Mouse (Mus musculus): ENCODE measurements around the gene Spata2. TPM values are rescaled to one million over a fixed set of nuclear protein-coding genes. Genes with fewer than 3 reads are reported as not detected.

Spata2 gene
- total RNA-seq, 1 experiment: 10.0 TPM

DNA sequence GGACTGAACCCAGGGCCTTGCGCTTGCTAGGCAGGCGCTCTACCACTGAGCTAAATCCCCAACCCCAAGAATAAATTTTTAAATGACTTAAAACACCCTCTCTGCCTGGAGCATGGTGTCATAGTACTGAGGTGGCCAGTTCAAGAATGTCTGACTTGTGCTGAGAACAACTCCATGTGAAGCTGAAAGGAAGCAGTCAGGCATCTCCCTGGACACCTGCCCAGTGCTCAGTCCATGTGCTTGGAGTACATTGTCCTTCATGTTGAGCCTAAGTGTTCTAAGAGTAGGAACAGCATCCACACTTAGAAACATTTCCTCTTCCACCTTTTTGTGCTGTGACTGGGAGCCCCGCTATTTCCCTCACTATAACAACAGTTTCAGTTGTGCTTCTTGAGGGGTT lies 53.3 kb downstream of the Spata2 start:
- in situ Hi-C loops (cut with MboI; ENCODE audit: low sequenced_read_pairs in 2 of 2, unreplicated experiment in 2 of 2): no loop called here
- peaks cover 0 to 2% of the 10 kb centered on the region in 2 experiments; a peak in 2 of 4 replicates for H3K4me1 ChIP-seq (ENCODE audit: control insufficient read depth in 2 of 2, insufficient read depth in 2 of 2, low read length in 2 of 2, poor library complexity in 1 of 2)
- no peak overlapping the region for H3K27ac ChIP-seq (ENCODE audit: insufficient read depth, low read depth, low read length, poor library complexity, severe bottlenecking)
- DNase-seq (ENCODE audit: low read depth, low spot score): no peak
- H3K36me3 ChIP-seq (ENCODE audit: control insufficient read depth, insufficient read depth, low read length, poor library complexity, severe bottlenecking): peaks cover 33% of the 10 kb centered on the region
- TF ChIP-seq HCFC1 (IDR thresholded peaks at IDR 0.05; ENCODE audit: borderline replicate concordance, insufficient read depth, low read length) (no peak), MAFK (IDR thresholded peaks at IDR 0.05; ENCODE audit: insufficient read depth, low read depth, low read length) (no peak), ZC3H11A (IDR thresholded peaks at IDR 0.05; ENCODE audit: borderline replicate concordance, low read depth, low read length) (no peak), CHD2 (IDR thresholded peaks at IDR 0.05; ENCODE audit: low read depth, low read length) (no peak), ZNF384 (IDR thresholded peaks at IDR 0.05; ENCODE audit: low read depth, low read length) (no peak)
- no peak overlapping the region for H3K4me3 ChIP-seq (ENCODE audit: insufficient read depth in 1 of 2, low read depth in 1 of 2, low read length in 2 of 2, poor library complexity in 1 of 2, severe bottlenecking in 1 of 2)
- no peaks in the 10 kb centered on the region for H3K9me3 ChIP-seq (ENCODE audit: control insufficient read depth, insufficient read depth, low read depth, low read length)
- no peak overlapping the region for H3K9ac ChIP-seq (ENCODE audit: insufficient read depth, low read depth, low read length, poor library complexity, severe bottlenecking)

DNA sequence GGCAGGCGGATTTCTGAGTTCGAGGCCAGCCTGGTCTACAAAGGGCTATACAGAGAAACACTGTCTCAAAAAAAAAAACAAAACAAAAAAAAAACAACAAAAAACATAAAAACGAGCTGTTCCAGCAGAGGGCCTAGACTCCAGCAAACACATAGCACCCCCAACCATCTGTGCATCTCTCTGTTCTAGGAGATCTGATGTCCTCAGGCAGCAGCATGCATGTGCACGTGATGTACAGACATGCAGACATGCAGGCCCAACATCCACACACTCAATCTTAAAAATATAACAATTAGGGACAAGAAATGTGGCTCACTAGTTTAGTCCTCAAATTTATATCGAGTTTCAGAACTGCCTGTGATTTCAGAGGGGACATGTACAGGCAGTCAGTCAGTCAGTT lies 56.3 kb downstream of the Spata2 start:
- TF ChIP-seq CHD2 (IDR thresholded peaks at IDR 0.05; ENCODE audit: low read depth, low read length) (no peak), ZC3H11A (IDR thresholded peaks at IDR 0.05; ENCODE audit: borderline replicate concordance, low read depth, low read length) (no peak), HCFC1 (IDR thresholded peaks at IDR 0.05; ENCODE audit: borderline replicate concordance, insufficient read depth, low read length) (no peak), MAFK (IDR thresholded peaks at IDR 0.05; ENCODE audit: insufficient read depth, low read depth, low read length) (no peak), ZNF384 (IDR thresholded peaks at IDR 0.05; ENCODE audit: low read depth, low read length) (no peak)

DNA sequence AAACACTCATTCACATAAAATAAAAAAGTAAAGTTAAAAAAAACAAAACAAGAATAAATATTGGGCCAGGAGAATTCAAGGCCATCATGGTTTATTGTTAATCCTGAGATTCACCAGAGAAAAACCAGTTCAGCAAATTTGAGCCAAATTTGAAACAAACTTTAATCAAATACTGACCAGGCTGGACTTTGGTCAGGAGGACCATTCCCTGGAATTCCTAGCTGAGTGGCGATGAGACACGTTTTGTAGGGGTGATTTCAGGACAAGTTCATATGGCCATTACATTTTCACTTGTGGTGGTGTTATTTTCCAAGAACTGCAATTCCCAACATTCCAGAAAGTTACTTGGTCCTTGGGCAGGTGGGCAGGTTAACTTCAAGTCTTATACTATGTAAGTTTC lies 57.1 kb downstream of the Spata2 start:
- H3K9me3 ChIP-seq (ENCODE audit: control insufficient read depth, insufficient read depth, low read depth, low read length): no peaks in the 10 kb centered on the region
- no peak overlapping the region for H3K9ac ChIP-seq (ENCODE audit: insufficient read depth, low read depth, low read length, poor library complexity, severe bottlenecking)
- DNase-seq (ENCODE audit: low read depth, low spot score): no peak
- peaks cover 21% of the 10 kb centered on the region for H3K36me3 ChIP-seq (ENCODE audit: control insufficient read depth, insufficient read depth, low read length, poor library complexity, severe bottlenecking)
- no peak overlapping the region for H3K27ac ChIP-seq (ENCODE audit: insufficient read depth, low read depth, low read length, poor library complexity, severe bottlenecking)
- H3K4me1 ChIP-seq (ENCODE audit: control insufficient read depth in 2 of 2, insufficient read depth in 2 of 2, low read length in 2 of 2, poor library complexity in 1 of 2): peaks cover 0 to 3% of the 10 kb centered on the region in 2 experiments; a peak in 1 of 4 replicates
- no peak overlapping the region for H3K4me3 ChIP-seq (ENCODE audit: insufficient read depth in 1 of 2, low read depth in 1 of 2, low read length in 2 of 2, poor library complexity in 1 of 2, severe bottlenecking in 1 of 2)
- TF ChIP-seq HCFC1 (IDR thresholded peaks at IDR 0.05; ENCODE audit: borderline replicate concordance, insufficient read depth, low read length) (no peak), CHD2 (IDR thresholded peaks at IDR 0.05; ENCODE audit: low read depth, low read length) (no peak), ZNF384 (IDR thresholded peaks at IDR 0.05; ENCODE audit: low read depth, low read length) (no peak), ZC3H11A (IDR thresholded peaks at IDR 0.05; ENCODE audit: borderline replicate concordance, low read depth, low read length) (no peak), MAFK (IDR thresholded peaks at IDR 0.05; ENCODE audit: insufficient read depth, low read depth, low read length) (no peak)
- in situ Hi-C loops (cut with MboI; ENCODE audit: low sequenced_read_pairs in 2 of 2, unreplicated experiment in 2 of 2): no loop called here

More for the DNA sequence above, 56.3 kb downstream of the Spata2 start:
- Histone ChIP-seq H3K4me3 (ENCODE audit: insufficient read depth in 1 of 2, low read depth in 1 of 2, low read length in 2 of 2, poor library complexity in 1 of 2, severe bottlenecking in 1 of 2) (no peak overlapping the region), H3K27ac (ENCODE audit: insufficient read depth, low read depth, low read length, poor library complexity, severe bottlenecking) (no peak overlapping the region), H3K9ac (ENCODE audit: insufficient read depth, low read depth, low read length, poor library complexity, severe bottlenecking) (no peak overlapping the region), H3K9me3 (ENCODE audit: control insufficient read depth, insufficient read depth, low read depth, low read length) (no peaks in the 10 kb centered on the region), H3K4me1 (ENCODE audit: control insufficient read depth in 2 of 2, insufficient read depth in 2 of 2, low read length in 2 of 2, poor library complexity in 1 of 2) (peaks cover 0 to 2% of the 10 kb centered on the region in 2 experiments; a peak in 1 of 4 replicates), H3K36me3 (ENCODE audit: control insufficient read depth, insufficient read depth, low read length, poor library complexity, severe bottlenecking) (peaks cover 26% of the 10 kb centered on the region)
- in situ Hi-C loops (cut with MboI; ENCODE audit: low sequenced_read_pairs in 2 of 2, unreplicated experiment in 2 of 2): no loop called here
- DNase-seq (ENCODE audit: low read depth, low spot score): no peak

DNA sequence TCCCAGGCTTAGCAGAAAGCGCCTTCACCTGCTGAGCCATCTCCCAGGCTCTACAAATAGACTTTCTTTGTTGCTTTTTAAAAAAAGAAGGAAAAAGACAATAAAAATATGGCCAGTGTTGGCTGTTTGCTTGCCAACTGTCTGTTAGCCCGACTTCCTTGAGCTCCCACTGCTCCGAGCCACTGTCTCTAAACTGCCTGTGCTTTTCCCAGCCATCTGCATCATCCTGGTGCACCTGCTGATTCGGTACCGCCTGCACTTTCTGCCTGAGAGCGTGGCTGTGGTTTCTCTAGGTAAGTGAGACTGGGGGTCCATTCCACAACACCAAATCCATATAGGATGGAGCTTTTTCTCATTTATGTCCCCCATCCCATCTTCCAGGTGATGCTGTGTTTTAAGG lies 58.1 kb downstream of the Spata2 start:
- DNase-seq (ENCODE audit: low read depth, low spot score): no peak
- TF ChIP-seq HCFC1 (IDR thresholded peaks at IDR 0.05; ENCODE audit: borderline replicate concordance, insufficient read depth, low read length): no peak
- no peak for TF ChIP-seq MAFK (IDR thresholded peaks at IDR 0.05; ENCODE audit: insufficient read depth, low read depth, low read length)
- no peak for TF ChIP-seq ZNF384 (IDR thresholded peaks at IDR 0.05; ENCODE audit: low read depth, low read length)
- TF ChIP-seq ZC3H11A (IDR thresholded peaks at IDR 0.05; ENCODE audit: borderline replicate concordance, low read depth, low read length): no peak
- no peak for TF ChIP-seq CHD2 (IDR thresholded peaks at IDR 0.05; ENCODE audit: low read depth, low read length)

DNA sequence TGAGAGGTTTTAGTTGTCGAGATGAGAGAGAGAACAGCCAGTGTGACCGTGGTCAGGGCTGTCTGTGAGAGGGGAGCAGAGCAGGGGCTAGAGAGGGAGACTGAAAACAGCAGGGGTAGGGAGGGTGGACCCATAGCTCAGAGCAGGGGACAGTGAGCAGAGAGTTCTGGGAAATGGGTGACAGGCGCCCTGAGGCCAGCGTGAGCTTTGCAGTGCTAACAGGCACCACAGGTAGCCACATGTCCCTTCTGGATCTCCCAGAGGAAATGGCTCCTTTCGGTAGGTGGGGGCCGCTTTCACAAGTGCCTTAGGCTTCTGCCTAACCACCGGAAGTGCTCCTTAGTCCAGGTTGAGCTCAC lies 61.3 kb downstream of the Spata2 start:
- TF ChIP-seq ZC3H11A (IDR thresholded peaks at IDR 0.05; ENCODE audit: borderline replicate concordance, low read depth, low read length) (no peak), MAFK (IDR thresholded peaks at IDR 0.05; ENCODE audit: insufficient read depth, low read depth, low read length) (no peak), CHD2 (IDR thresholded peaks at IDR 0.05; ENCODE audit: low read depth, low read length) (no peak), HCFC1 (IDR thresholded peaks at IDR 0.05; ENCODE audit: borderline replicate concordance, insufficient read depth, low read length) (no peak), ZNF384 (IDR thresholded peaks at IDR 0.05; ENCODE audit: low read depth, low read length) (no peak)
- DNase-seq (ENCODE audit: low read depth, low spot score): no peak
- Histone ChIP-seq H3K9me3 (ENCODE audit: control insufficient read depth, insufficient read depth, low read depth, low read length) (no peaks in the 10 kb centered on the region), H3K27ac (ENCODE audit: insufficient read depth, low read depth, low read length, poor library complexity, severe bottlenecking) (peak overlapping the region; percentile 70), H3K36me3 (ENCODE audit: control insufficient read depth, insufficient read depth, low read length, poor library complexity, severe bottlenecking) (peaks cover 25% of the 10 kb centered on the region), H3K4me1 (ENCODE audit: control insufficient read depth in 2 of 2, insufficient read depth in 2 of 2, low read length in 2 of 2, poor library complexity in 1 of 2) (peaks cover 3 to 4% of the 10 kb centered on the region in 2 experiments; a peak in 2 of 4 replicates), H3K9ac (ENCODE audit: insufficient read depth, low read depth, low read length, poor library complexity, severe bottlenecking) (peak overlapping the region; percentile 35; the same call in 1 of the 2 replicates), H3K4me3 (ENCODE audit: insufficient read depth in 1 of 2, low read depth in 1 of 2, low read length in 2 of 2, poor library complexity in 1 of 2, severe bottlenecking in 1 of 2) (no peak overlapping the region)
- in situ Hi-C loops (cut with MboI; ENCODE audit: low sequenced_read_pairs in 2 of 2, unreplicated experiment in 2 of 2): no loop called here

More for the DNA sequence above, 58.1 kb downstream of the Spata2 start:
- in situ Hi-C loops (cut with MboI; ENCODE audit: low sequenced_read_pairs in 2 of 2, unreplicated experiment in 2 of 2): no loop called here
- Histone ChIP-seq H3K4me3 (ENCODE audit: insufficient read depth in 1 of 2, low read depth in 1 of 2, low read length in 2 of 2, poor library complexity in 1 of 2, severe bottlenecking in 1 of 2) (no peak overlapping the region), H3K9ac (ENCODE audit: insufficient read depth, low read depth, low read length, poor library complexity, severe bottlenecking) (no peak overlapping the region), H3K9me3 (ENCODE audit: control insufficient read depth, insufficient read depth, low read depth, low read length) (no peaks in the 10 kb centered on the region), H3K27ac (ENCODE audit: insufficient read depth, low read depth, low read length, poor library complexity, severe bottlenecking) (no peak overlapping the region), H3K4me1 (ENCODE audit: control insufficient read depth in 2 of 2, insufficient read depth in 2 of 2, low read length in 2 of 2, poor library complexity in 1 of 2) (peaks cover 3 to 4% of the 10 kb centered on the region in 2 experiments; a peak in 1 of 4 replicates), H3K36me3 (ENCODE audit: control insufficient read depth, insufficient read depth, low read length, poor library complexity, severe bottlenecking) (peaks cover 19% of the 10 kb centered on the region)
